Mouse (Mus musculus) ES-E14 (cell line): Measurements from ENCODE around the gene Tmem130.

Experiments
- MAFK ChIP-seq: IDR thresholded peaks from 2 replicates; pipeline ENCODE4 v1.6.1; 2014; ENCODE audit warnings: mild to moderate bottlenecking, low read depth, low read length, inconsistent platforms; ENCODE audit not compliant: insufficient read depth
- ZC3H11A ChIP-seq: IDR thresholded peaks from 2 replicates; pipeline ENCODE4 v1.6.1; 2012; ENCODE audit warnings: low read depth, mild to moderate bottlenecking, inconsistent platforms, low read length, borderline replicate concordance
- ZNF384 ChIP-seq: IDR thresholded peaks from 2 replicates; pipeline ENCODE4 v1.6.1; 2012; ENCODE audit warnings: low read depth, low read length, inconsistent platforms

DNA sequence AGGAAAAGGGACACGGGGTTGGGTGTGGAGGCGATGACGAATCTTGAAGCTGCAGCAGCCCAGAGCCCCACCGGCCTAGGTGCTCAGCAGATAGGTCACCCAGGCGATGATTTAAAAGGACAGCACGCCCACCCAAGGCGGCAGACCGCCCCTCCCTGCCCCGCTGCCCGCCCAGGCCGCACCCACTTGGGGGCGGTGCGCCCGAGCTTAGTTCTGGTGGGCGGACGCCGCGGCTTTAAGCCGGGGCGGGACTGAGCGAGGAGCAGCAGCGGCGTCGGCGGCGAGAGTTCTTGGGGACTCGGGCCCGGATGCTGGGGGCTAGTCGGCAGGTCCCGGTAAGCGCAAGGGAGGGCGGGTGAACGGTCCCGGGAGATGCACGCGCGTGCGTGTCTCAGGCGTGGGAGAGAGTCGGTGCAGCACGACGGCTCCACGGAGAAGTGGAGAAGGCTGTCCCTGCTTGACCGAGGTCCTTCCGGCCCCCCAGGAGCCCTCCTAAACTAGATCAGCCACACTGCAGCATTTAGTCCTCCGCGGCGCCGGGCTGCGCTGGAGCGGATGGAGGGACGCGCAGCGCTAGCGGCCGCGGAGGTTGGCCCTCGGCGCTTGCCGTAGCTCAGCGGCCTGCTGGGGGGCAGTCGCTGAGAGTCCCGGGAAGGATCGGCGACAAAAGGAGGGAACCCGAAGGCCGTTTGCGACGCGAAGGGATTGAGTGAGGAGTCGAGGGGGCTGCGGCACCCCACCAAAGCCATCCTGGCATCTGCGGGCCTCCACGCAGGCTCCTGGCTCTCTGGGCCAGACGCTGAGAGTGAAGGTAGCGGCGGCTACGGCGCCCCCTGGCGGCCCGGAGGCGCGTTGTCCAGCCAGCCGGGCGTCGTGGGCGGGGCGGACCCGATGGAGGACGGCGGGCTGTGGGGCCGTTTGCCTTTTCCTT is 6.6 kb upstream of the Tmem130 start:
- TF ChIP-seq ZNF384 (no peak), MAFK (no peak), ZC3H11A (no peak)
